ENCODE assay signal across 17 mouse cellular contexts in the genomic region with DNA sequence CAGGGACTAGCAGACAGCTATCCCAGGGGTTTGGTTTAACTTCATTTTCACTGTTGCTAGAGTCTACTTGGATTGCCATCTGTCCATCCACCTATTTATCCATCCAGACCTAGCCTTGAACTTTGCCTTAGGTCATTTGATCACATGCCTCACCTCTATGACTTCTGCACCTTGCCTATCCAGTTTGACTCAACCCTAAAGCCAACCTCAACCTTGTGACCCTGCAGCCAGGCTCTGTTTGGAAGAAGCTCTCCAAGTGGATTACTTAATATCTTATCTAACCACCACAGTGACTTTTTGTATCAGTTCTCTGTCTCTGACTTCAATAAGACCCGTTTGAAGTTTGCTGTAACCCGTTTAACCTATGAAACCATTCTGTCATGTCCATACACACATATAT.
"Had no signal": no experiment of that assay in that cellular context is flagged by ENCODE, and none has a peak within 500 bp of the region (broad histone marks: within the 10 kb centered on the region; RNA-seq: fewer than 3 reads in every experiment).

No protein-coding gene starts in this region.

- H3K4me3 ChIP-seq: midbrain, embryonic 10.5 days; midbrain, embryonic 12.5 days; myocyte; neural tube, embryonic 13.5 days; neural tube, embryonic 15.5 days; stomach, embryonic 15.5 days had no signal

- H3K27me3 ChIP-seq: midbrain, embryonic 12.5 days; neural tube, embryonic 13.5 days; neural tube, embryonic 15.5 days; stomach, embryonic 15.5 days had no signal

- H3K27ac ChIP-seq: midbrain, embryonic 10.5 days; midbrain, embryonic 12.5 days; neural tube, embryonic 13.5 days; neural tube, embryonic 15.5 days; stomach, embryonic 15.5 days; stomach, postnatal 0 days had no signal

- DNase-seq: lung, adult 18-20 months; lung, embryonic 14.5 days; lung, postnatal 10 days; lung, postnatal 4 days; midbrain, embryonic 14.5 days; right cerebral cortex, postnatal 14 days; thymus, adult 2 months; thymus, postnatal 25 days; thymus, postnatal 4 days had no signal

- H3K36me3 ChIP-seq: midbrain, embryonic 10.5 days; midbrain, embryonic 12.5 days; neural tube, embryonic 13.5 days; neural tube, embryonic 15.5 days; stomach, embryonic 15.5 days had no signal

- H3K4me2 ChIP-seq: lung, embryonic 14.5 days; midbrain, embryonic 12.5 days; neural tube, embryonic 13.5 days; neural tube, embryonic 15.5 days; stomach, embryonic 15.5 days had no signal

- H3K4me1 ChIP-seq: midbrain, embryonic 10.5 days; midbrain, embryonic 12.5 days; neural tube, embryonic 13.5 days; neural tube, embryonic 15.5 days; stomach, embryonic 15.5 days had no signal

- H3K9ac ChIP-seq: lung, embryonic 14.5 days; midbrain, embryonic 12.5 days; neural tube, embryonic 13.5 days; neural tube, embryonic 15.5 days; stomach, embryonic 15.5 days had no signal

- H3K9me3 ChIP-seq: midbrain, embryonic 10.5 days; midbrain, embryonic 12.5 days; neural tube, embryonic 13.5 days; neural tube, embryonic 15.5 days; stomach, embryonic 15.5 days had no signal

- ATAC-seq: midbrain, embryonic 16.5 days had no signal
